Mouse (Mus musculus): ENCODE data around the gene Prrt3.

The Prrt3 gene

DNA sequence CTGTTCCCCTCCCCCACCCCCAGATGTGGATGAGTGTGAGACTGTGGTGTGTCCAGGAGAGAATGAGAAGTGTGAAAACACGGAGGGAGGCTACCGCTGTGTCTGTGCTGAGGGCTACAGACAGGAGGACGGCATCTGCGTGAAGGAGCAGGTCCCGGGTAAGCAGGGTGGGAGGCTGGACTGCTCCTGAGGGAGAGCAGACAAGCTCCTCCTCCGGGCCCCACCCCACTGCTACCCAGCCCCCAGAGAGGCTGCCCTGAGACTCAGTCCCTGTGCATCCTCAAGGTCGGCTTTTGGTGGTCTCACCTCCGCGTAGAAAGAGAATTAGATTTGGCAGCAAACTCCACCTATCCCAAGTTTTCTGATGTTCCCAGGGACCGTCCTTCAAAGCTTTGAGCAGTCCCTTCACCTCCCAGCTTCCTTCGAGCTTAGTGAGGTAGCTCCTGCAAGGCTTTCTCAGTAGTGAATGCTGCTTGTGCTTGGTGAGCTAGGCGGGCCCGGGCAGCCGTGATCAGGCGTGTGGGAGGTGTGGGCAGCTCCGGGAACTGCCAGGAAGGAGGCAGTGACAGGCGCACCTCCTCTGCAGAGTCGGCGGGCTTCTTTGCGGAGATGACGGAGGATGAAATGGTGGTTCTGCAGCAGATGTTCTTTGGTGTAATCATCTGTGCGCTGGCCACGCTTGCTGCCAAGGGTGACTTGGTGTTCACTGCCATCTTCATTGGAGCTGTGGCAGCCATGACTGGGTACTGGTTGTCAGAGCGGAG is 9.4 kb downstream of the Prrt3 start:
- no peak for DNase-seq (ENCODE audit: low read depth, low spot score)

DNA sequence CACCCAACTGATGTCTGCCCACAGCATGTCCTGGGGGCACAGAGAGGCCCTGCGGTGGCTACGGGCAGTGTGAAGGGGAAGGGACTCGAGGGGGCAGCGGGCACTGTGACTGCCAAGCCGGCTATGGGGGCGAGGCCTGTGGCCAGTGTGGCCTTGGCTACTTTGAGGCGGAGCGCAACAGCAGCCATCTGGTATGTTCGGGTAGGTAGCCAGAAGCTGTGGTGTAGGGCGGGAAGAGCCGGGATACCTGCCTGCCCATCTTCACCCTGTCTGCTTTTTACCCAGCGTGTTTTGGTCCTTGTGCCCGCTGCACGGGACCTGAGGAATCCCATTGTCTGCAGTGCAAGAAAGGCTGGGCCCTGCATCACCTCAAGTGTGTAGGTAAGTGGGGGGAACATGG is 12.3 kb downstream of the Prrt3 start:
- DNase-seq (ENCODE audit: low read depth, low spot score) = no peak

DNA sequence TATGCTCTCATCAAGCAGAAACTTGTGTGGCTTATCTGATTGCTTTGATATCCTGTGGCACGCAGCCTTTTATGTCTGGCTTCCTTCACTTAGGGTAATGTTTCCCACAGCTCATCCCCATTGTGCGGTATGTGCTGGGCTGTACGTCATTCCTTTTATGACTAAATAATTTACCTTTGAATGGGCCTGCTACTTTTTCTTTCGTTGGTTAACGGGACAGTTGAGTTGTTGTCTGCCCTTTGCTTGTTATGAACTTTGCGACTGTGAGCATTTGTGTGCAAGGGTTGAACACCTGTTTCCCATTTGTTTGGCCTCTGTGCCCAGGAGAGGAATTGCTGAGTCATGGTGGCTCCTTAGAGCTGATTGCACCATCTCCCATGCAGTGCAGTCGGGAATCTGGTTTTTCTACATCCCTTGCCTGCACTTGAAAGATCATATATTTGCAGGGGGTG is 14.6 kb downstream of the Prrt3 start:
- no peak for DNase-seq (ENCODE audit: low read depth, low spot score)

DNA sequence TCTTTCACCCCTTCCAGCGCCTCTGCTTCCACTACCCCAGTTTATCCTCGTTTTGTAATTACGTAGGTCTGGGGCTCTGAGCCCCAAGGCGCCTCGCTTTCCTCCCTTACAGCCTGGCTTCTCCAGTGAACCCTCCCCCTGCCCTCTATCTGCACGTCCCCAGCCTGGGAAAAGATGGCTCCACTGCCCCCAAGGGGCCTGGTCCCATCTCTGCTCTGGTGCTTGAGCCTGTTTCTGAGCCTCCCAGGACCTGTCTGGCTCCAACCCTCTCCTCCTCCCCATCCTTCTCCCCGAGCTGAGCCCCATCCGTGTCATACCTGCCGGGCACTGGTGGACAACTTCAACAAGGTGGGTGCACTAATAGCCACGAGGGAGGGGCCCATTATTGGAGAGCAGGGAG is 18.0 kb downstream of the Prrt3 start:
- no peak for DNase-seq (ENCODE audit: low read depth, low spot score)

DNA sequence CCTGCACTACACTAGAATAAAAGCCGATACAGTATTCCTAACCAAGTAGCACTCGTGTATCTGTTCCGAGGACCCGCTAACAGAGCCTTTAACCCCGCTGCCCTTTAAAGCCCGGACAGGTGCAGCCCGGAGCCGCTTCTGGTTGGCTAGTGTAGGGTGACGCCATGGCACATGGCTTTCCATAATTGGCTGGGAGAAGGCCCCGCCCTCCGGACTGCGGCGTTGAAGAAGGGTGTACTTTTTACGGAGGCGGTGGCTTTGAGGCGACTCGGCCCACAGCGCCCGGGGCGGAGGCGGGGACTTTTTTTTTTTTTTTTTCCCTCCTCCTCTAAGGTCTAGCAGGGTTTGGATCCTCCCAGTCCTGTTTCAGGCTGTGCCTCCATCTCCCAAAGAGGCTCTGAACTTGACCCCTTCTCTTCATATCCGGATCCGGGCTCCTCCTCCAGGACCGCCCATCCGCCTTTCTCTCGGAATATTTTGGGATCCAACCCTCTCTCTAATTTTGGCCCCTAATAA is 18.6 kb downstream of the Prrt3 start, which contains the start of gene Creld1:
Gene Creld1, plus strand, starts transcription at position 198 of the 516 bp plus-strand sequence.
- DNase-seq (ENCODE audit: low read depth, low spot score) = peak; percentile 81

DNA sequence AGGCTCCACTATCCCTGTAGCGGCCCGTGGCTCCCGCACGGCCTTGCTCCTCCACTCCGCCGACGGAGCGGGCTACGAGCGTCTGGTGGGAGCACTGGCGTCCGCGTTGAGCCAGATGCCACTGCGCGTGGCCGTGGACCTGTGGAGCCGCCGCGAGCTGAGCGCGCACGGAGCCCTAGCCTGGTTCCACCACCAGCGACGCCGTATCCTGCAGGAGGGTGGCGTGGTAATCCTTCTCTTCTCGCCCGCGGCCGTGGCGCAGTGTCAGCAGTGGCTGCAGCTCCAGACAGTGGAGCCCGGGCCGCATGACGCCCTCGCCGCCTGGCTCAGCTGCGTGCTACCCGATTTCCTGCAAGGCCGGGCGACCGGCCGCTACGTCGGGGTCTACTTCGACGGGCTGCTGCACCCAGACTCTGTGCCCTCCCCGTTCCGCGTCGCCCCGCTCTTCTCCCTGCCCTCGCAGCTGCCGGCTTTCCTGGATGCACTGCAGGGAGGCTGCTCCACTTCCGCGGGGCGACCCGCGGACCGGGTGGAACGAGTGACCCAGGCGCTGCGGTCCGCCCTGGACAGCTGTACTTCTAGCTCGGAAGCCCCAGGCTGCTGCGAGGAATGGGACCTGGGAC is 19.1 kb downstream of the Prrt3 start:
- no peak for DNase-seq (ENCODE audit: low read depth, low spot score)

DNA sequence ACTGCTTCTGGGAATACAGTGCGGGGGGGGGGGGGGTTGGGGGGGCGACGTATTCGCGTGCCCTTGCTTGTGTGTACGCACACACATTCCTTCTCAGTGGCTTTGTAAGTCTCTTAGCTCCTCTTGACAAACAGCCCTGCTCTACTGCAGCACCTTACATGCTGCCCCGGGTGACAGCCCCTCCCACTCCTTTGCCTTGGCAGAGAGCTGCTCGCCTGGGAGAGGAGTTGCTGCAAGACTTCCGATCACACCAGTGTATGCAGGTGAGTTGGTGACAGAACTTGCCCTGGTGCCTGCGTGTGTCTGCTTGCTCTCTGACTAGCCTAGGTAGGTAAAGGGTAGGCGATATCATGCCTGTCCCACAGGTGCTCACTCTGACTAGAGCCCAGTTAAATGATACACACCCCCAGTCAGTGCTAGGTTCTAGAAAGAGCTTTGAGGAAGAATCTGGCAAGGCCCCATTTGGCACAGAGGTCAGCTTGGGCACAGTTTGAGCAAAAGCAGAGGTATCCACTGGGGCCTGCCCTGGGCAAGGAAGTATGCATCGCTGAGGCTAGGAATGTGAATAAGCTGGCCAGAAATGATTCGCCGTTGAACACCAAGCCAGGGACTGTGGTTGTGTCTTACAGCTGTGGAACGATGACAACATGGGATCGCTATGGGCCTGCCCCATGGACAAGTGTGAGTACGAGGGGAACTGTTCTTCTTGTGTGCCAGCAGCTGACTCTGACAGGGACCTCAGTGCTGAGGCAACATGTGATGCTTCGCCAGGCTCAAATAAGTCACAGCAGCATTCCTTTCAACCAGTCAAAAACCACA is 21.0 kb downstream of the Prrt3 start:
- no peak for DNase-seq (ENCODE audit: low read depth, low spot score)

DNA sequence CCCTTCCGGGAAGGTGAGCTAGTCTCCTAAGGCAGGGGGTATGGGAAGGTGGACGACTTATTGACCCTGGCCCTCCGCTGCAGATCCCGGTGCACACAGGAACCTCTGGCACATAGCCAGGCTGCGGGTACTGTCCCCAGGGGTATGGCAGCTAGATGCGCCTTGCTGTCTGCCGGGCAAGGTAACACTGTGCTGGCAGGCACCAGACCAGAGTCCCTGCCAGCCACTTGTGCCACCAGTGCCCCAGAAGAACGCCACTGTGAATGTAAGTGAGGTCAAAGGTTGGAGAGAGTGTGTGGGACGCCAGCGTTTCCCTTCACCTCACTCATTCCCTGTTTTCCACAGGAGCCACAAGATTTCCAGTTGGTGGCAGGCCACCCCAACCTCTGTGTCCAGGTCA is 22.8 kb downstream of the Prrt3 start:
- no peak for DNase-seq (ENCODE audit: low read depth, low spot score)

DNA sequence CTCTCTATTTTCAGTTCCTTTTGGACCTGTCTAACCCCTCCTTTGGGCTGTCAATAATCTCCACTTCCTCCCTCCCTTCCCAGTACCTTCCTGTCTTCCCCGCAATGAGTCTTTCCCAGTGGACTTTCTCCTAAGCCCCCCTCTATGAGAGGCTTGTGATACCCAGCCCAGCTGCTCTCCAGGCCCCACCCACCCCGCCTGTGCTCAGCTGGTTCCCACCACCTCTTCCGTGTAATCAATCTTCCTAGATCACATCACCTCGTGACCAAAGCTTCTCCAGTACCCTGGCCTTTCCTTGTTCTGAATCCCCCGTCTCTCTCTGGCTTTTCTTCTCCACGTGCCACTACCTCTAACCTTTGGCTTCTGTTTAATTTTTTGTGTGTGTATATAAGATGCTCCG is 24.4 kb downstream of the Prrt3 start:
- DNase-seq (ENCODE audit: low read depth, low spot score) = no peak

DNA sequence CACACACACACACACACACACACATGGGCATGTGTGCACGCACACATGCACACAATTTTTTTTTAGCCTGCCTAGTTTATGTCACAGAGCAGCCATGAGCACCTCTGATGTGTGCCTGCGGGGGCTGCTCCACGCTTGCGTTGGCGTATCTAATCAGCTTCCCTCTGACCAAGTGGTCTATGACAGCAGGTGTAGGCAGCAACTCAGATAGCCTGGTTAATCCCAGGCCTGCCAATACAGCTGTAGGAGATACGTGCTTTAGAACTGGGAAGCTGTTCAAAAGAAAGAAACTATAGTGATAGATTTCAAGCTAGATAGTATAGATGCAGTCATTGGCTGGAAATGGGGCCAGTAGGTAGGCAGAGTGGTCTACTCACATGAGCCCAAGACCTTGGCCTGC is 28.0 kb downstream of the Prrt3 start:
- no peak for DNase-seq (ENCODE audit: low read depth, low spot score)

DNA sequence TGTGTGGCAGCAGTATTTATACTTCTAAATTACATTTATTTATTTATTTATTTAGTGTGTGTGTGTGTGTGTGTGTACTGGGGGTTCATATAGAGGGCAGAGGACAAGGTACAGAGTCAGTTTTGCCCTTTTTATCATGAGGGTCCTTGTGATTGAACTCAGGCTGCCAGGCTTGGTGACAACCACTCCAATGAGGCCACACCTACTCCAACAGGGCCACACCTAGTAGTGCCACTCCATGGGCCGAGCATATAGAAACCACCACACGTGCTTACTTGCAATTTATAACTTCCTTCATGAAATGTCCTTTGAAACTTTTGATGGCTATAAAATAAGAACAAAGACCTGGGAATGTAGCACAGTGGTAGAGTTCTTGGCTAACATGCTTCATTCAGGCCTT is 28.5 kb downstream of the Prrt3 start:
- no peak for DNase-seq (ENCODE audit: low read depth, low spot score)

DNA sequence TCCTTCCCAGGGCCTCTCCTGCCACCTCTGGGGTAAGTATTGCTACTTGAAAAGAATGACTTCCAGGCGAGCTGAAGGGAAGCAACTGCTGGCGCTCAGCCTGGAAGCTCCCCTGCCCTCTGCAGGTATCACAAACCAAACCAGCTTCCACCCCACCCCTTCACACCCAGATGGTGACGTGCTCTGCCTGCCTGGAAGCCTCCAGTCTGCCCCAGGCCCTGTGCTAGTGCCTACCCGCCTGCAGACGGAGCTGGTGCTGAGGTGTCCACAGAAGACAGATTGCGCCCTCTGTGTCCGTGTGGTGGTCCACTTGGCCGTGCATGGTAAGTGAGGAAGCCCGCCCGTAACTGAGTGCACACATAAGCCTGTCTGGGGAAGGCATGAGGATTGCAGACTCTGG is 29.7 kb downstream of the Prrt3 start:
- no peak for DNase-seq (ENCODE audit: low read depth, low spot score)

DNA sequence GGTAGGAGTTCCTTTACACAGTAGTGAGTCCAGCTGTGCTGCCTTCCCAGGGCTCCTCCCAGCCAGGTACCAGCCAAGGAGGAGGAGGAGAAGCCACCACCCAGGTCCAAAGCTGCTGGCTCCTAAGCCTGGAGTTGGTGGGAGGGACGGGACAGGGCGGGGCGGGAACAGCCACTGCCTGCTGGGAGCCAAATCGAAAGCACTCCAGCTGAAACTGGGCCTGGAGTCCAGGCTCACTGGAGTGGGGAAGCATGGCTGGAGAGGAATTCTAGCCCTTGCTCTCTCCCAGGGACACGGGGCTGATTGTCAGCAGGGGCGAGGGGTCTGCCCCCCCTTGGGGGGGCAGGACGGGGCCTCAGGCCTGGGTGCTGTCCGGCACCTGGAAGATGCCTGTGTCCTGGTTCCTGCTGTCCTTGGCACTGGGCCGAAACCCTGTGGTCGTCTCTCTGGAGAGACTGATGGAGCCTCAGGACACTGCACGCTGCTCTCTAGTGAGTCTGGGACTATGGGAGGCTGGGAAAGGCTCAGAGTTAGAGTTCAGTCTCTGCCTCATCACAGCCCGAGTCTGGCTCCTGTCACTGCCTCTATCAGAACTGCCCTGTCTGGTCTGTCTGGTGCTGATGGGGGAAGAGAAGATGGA is 30.3 kb downstream of the Prrt3 start, which contains the start of gene Il17rc:
Gene Il17rc, plus strand, starts transcription at position 131 of the 640 bp plus-strand sequence.
- no peak for DNase-seq (ENCODE audit: low read depth, low spot score)

DNA sequence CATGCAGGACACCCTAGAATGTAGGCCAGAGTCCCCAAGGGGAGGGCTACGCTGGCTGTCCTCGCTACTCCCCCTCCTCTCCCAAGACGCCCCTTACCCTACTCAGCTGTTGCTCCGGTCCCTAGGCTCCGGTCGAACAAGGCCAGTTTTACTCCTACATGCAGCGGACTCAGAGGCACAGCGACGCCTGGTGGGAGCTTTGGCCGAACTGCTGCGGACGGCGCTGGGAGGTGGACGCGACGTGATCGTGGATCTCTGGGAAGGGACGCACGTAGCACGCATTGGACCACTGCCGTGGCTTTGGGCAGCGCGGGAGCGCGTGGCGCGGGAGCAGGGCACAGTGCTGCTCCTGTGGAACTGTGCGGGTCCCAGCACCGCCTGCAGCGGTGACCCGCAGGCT is 32.3 kb downstream of the Prrt3 start:
- DNase-seq (ENCODE audit: low read depth, low spot score) = peak; percentile 29

DNA sequence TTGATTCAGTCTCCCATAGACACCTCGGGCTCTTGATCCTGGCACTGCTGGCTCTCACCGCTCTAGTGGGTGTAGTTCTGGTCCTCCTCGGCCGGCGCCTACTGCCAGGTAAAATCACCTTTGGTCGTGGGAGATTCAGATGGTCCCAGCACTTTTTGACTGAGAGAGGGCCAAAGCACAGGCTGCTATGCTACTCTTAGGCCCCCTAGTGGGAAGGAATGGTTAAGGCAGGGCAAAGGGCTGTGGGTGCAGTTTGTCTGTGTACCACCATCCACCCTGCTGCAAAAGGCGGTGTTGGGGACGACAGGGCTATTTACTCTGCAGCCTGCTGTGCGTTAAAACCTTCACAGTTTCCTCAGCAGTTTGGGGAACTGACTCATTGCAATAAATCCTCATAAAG is 32.7 kb downstream of the Prrt3 start:
- DNase-seq (ENCODE audit: low read depth, low spot score) = peak; percentile 25

DNA sequence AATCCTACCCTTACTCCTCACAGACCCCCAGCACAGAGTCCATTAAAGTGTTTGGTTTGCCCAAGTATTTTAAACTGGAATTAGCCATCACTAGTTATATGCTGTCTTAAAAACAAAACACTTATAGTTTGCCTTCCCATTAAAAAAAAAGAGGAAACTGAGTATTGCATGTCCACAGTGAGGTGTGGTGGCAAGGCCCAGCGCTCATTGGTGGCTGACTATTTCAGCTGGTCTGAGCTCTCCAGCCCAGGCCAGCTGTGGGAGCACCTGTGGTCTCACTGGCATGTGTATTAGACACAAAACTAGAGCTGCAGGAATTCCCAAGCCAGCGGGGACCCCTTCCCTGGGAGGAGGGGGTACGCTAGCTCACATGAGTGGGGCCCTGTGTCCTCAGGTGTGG is 33.2 kb downstream of the Prrt3 start:
- no peak for DNase-seq (ENCODE audit: low read depth, low spot score)

DNA sequence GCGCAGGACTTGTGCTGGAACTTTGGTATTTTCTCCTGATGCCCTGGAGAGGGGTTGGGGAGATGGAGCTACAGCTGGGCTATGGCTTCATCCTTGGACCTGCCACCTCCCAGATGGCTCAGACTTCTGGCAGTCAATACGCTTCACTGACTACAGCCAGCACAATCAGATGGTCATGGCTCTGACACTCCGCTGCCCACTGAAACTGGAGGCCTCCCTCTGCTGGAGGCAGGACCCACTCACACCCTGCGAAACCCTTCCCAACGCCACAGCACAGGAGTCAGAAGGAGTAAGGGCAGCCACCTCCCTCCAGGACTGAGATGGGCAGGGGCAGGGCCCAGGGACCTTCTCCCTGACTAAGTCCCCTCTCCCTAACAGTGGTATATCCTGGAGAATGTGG is 36.1 kb downstream of the Prrt3 start:
- no peak for DNase-seq (ENCODE audit: low read depth, low spot score)

DNA sequence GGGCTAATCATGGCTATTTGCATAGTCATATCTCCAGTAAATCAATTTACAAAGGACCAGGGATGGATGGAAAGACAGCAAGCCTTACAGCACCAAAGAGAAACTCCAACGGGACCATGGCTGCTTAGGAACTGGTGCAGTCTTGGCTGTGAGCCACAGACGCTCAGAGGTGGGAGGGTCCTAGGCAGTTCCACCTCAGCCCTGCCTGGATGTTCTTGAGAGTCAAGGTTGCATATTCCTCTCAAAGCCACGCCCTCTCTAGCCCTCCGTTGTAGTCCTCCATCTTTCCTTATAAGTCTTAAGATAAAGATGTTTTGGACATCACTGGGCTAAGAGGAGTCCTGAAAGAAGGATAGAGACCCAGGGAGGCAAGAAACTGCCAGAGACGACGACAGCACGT is 37.7 kb downstream of the Prrt3 start:
- no peak for DNase-seq (ENCODE audit: low read depth, low spot score)

DNA sequence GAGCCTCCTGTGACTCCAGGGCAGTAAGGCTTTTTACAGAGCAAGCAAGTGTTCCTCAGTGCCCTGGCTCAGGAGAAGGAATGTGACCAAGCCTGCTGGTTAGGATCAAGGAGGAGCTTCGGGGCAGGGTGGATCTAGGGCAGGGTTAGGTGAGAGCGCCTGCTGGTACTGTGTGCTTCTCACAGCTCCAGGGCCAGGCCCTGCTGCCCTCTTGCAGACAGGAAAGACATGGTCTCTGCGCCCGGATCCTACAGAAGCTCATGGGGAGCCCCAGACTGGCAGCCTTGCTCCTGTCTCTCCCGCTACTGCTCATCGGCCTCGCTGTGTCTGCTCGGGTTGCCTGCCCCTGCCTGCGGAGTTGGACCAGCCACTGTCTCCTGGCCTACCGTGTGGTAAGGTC is 43.1 kb downstream of the Prrt3 start:
- no peak for DNase-seq (ENCODE audit: low read depth, low spot score)

DNA sequence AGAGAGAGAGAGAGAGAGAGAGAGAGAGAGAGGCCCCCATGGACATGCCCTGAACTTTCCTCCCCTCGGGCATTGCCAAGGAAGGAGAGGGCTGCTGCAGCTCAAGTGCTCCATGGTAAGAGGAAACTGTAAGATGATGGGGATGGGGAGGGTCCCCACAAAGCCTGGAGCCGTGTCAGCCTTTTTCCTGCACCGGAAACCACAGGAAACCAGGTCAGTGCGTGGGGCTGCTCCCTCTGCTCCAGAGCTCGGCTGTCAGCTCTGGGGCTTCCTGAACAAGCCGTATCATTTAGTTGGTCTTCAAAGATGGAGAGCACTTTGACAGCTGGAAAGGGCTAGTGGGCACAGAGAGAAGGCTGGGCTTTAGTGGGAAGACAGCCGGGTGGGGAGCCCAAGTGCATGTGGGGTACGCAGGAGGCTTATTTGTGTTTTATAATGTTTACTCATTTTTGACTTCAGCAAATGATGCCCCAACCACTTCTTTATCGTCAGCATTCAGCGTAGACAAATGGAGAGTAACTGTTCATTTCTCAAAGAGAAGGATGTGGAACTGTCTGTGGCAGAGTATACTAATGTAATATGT is 43.7 kb downstream of the Prrt3 start, which contains the start of gene Il17re:
Gene Il17re, plus strand, starts transcription at position 533 of the 583 bp plus-strand sequence.
- DNase-seq (ENCODE audit: low read depth, low spot score) = no peak

DNA sequence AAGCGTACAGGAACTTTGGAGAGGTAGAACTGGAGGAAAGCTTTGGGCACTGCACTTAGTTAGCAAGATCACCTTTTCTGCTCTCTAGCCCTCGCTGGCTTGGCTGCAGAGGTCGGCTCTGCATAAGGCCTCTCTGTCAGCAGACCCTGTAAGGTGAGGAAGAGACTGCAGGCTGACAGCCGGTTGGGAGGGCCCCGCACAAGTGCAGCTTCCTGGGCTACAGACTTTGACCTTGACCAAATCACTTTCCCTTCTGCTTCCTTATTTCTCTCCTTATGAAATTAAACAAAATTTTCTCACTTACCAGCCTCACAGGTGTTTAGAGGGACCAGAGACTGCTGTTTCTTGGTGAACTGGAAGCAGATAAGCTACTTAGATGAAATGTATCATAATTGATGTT is 46.7 kb downstream of the Prrt3 start:
- DNase-seq (ENCODE audit: low read depth, low spot score) = no peak
